9 mouse cellular contexts compared by ENCODE assay signal in the genomic region with DNA sequence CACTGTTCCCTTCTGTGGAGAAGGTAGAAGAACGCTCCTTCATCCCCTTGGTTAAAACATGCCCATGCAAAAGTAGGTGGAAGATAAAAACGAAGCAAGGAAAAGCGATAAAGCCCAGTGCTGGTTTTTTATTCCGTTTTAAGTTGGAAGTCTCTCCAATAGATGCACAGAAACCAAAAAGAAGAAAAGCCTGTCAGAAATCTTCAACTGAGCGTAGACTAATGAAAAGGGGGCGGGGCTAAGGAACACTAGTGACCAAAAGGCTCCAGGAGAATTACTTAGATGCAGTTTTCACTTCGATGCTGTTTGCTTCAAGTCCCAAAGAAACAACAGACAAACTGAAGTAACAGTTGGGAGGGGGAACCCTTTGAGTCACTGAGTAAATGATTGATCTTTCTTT. TPM values are rescaled to one million over a fixed set of nuclear protein-coding genes. Genes with fewer than 3 reads are reported as not detected.
DNase-seq lines count a peak whose midpoint lies in the region; ATAC-seq and TF ChIP-seq lines count a peak whose summit lies in the region.
"Had no signal": no experiment of that assay in that cellular context is flagged by ENCODE, and none has a peak within 500 bp of the region (broad histone marks: within the 10 kb centered on the region; RNA-seq: fewer than 3 reads in every experiment).

No protein-coding gene starts in this region.

- DNase-seq in heart, postnatal 14 days: no peak
- DNase-seq in retina, embryonic 14.5 days (ENCODE audit: low spot score): no peak
- no peak for DNase-seq in gastrocnemius, adult 8-10 months (ENCODE audit: low spot score in 2 of 2)
- no peak for DNase-seq in right cerebral cortex, adult 18-20 months
- DNase-seq: gastrocnemius, postnatal 25 days had no signal

- 0 out of 4 replicates have a peak, but pooled peaks cover 0 to 5% of the 10 kb centered on the region in 2 experiments for H3K4me1 ChIP-seq in heart, embryonic 14.5 days (ENCODE audit: control insufficient read depth in 2 of 2, insufficient read depth in 2 of 2, low read length in 2 of 2)
- H3K4me1 ChIP-seq in cortical plate, adult 2 months (ENCODE audit: control insufficient read depth, insufficient read depth, low read length): peaks cover 1% of the 10 kb centered on the region; the same call in 1 of the 2 replicates
- H3K4me1 ChIP-seq in hindbrain, embryonic 12.5 days: peaks cover 18% of the 10 kb centered on the region
- H3K4me1 ChIP-seq in liver, embryonic 15.5 days (replicated peaks): peaks cover 35% of the 10 kb centered on the region

- peak overlapping the region in 1 of 2 experiments; percentile 97; a peak in 1 of 4 replicates for H3K4me3 ChIP-seq in heart, embryonic 14.5 days (ENCODE audit: control insufficient read depth in 1 of 2, insufficient read depth in 1 of 2, low read depth in 1 of 2, low read length in 2 of 2)
- H3K4me3 ChIP-seq in cortical plate, adult 2 months (ENCODE audit: insufficient read depth, low read length): peak overlapping the region; percentile 98; the same call in 1 of the 2 replicates
- H3K4me3 ChIP-seq in hindbrain, embryonic 12.5 days: peak overlapping the region; percentile 97
- H3K4me3 ChIP-seq in liver, embryonic 15.5 days (replicated peaks): peak overlapping the region; percentile 81

- no peak overlapping the region for H3K9ac ChIP-seq in heart, embryonic 14.5 days (ENCODE audit: low read length)
- H3K9ac ChIP-seq in hindbrain, embryonic 12.5 days: no peak overlapping the region
- H3K9ac ChIP-seq in liver, embryonic 15.5 days: no peak overlapping the region

- H3K9me3 ChIP-seq in heart, embryonic 14.5 days (ENCODE audit: control insufficient read depth, low read length): no peaks in the 10 kb centered on the region
- no peaks in the 10 kb centered on the region for H3K9me3 ChIP-seq in hindbrain, embryonic 12.5 days (replicated peaks)
- H3K9me3 ChIP-seq in liver, embryonic 15.5 days (replicated peaks): no peaks in the 10 kb centered on the region

- H3K27ac ChIP-seq in heart, embryonic 14.5 days (replicated peaks in 1 of 2; ENCODE audit: control insufficient read depth in 1 of 2, insufficient read depth in 1 of 2, low read depth in 2 of 2, low read length in 2 of 2): no peak overlapping the region
- no peak overlapping the region for H3K27ac ChIP-seq in cortical plate, adult 2 months (ENCODE audit: insufficient read depth, low read length)
- 0 out of 2 replicates have a peak overlapping the region, but pooled peaks have one; percentile 99 for H3K27ac ChIP-seq in hindbrain, embryonic 12.5 days
- H3K27ac ChIP-seq in liver, embryonic 15.5 days (replicated peaks): no peak overlapping the region

- 49% methylated on average over 7 of the region's 7 CpGs for whole genome bisulfite sequencing in heart, embryonic 14.5 days
- WGBS in hindbrain, embryonic 12.5 days: 42% methylated on average over 7 of the region's 7 CpGs
- 34% methylated on average over 7 of the region's 7 CpGs for WGBS in liver, embryonic 15.5 days (ENCODE audit: insufficient replicate concordance)

- no peaks in the 10 kb centered on the region for H3K36me3 ChIP-seq in heart, embryonic 14.5 days (ENCODE audit: control insufficient read depth, insufficient read depth, low read length)
- no peaks in the 10 kb centered on the region for H3K36me3 ChIP-seq in hindbrain, embryonic 12.5 days
- no peaks in the 10 kb centered on the region for H3K36me3 ChIP-seq in liver, embryonic 15.5 days (replicated peaks)

- no peaks in the 10 kb centered on the region for H3K27me3 ChIP-seq in heart, embryonic 14.5 days (ENCODE audit: control insufficient read depth, insufficient read depth, low read length)
- H3K27me3 ChIP-seq in hindbrain, embryonic 12.5 days: no peaks in the 10 kb centered on the region
- H3K27me3 ChIP-seq in liver, embryonic 15.5 days: peaks cover 33% of the 10 kb centered on the region

- intact Hi-C loops in heart, postnatal 14 days (cut with DNase I): no loop called here

- no peak for TF ChIP-seq CTCF in cortical plate, adult 2 months (IDR thresholded peaks at IDR 0.05; ENCODE audit: extremely low read depth, insufficient read depth, low read length)

- peak overlapping the region; percentile 82 for H3K4me2 ChIP-seq in heart, embryonic 14.5 days (ENCODE audit: low read length)
- H3K4me2 ChIP-seq in hindbrain, embryonic 12.5 days (replicated peaks): peak overlapping the region; percentile 76
- peak overlapping the region; percentile 99 for H3K4me2 ChIP-seq in liver, embryonic 15.5 days

- no peak for ATAC-seq in heart, embryonic 14.5 days (ENCODE audit: insufficient number of reproducible peaks, insufficient read depth, low FRiP score, low read depth)
- ATAC-seq in hindbrain, embryonic 12.5 days (ENCODE audit: low FRiP score): no peak
- no peak for ATAC-seq in liver, embryonic 15.5 days (ENCODE audit: insufficient read depth)

- TF ChIP-seq POLR2A in cortical plate, adult 2 months (IDR thresholded peaks at IDR 0.05; ENCODE audit: extremely low read depth, insufficient read depth, low read length): no peak

RNA-seq across cellular contexts. Expression of gene Ralgps2, which starts 1.2 kb away (rescaled TPM):
- polyA plus RNA-seq in heart, embryonic 14.5 days (2014; fragmentation: Nextera tagmentation; extraction: Ambion mirVana): 60.2 and 63.5 TPM in 2 replicates
- total RNA-seq in heart, postnatal 14 days (2021): 10 to 100 TPM; 16.3 to 17.1 TPM
- polyA plus RNA-seq in cortical plate, adult 2 months (2012; rRNA removed): 17.9 and 18.9 TPM in 2 replicates
- polyA plus RNA-seq in hindbrain, embryonic 12.5 days (2016; fragmentation: Nextera tagmentation; extraction: Ambion mirVana): 123 and 132 TPM in 2 replicates
- 12.1 and 14.7 TPM in 2 replicates for polyA plus RNA-seq in liver, embryonic 15.5 days (2015; fragmentation: Nextera tagmentation; extraction: Ambion mirVana)
- under 1 TPM; 0.44 to 0.94 (median 0.76) TPM for total RNA-seq in gastrocnemius, adult 8-10 months (2022)
